Mouse (Mus musculus) megakaryocyte, adult 5-6 weeks (primary cell): ENCODE measurements at regions not wholly inside any gene's neighbourhood (a gene's known extent, or its start where the extent isn't known, plus 50 kb on each side); places are given as distances from the start of the nearest gene placed in this dataset.

Experiments used
- ATAC-seq: 2 replicates; pipeline ENCODE4 v1.8.0; 2016; ENCODE audit warnings: mild to moderate bottlenecking, inconsistent platforms; ENCODE audit not compliant: poor library complexity, severe bottlenecking

GRCm38 (mm10) chr13:5757963-5758362 lies 103.3 kb upstream of the Klf6 start:
- ATAC-seq: no peak

- no peak for ATAC-seq
These were observed 101.3 kb upstream of the Klf6 start for GRCm38 (mm10) chr13:5760030-5760429.

- ATAC-seq: no peak
These were observed 94.9 kb upstream of the Klf6 start for GRCm38 (mm10) chr13:5766394-5766793.

GRCm38 (mm10) chr13:5767202-5767601 lies 94.1 kb upstream of the Klf6 start:
- ATAC-seq: no peak

- no peak for ATAC-seq
These were observed 92.6 kb upstream of the Klf6 start for GRCm38 (mm10) chr13:5768699-5769098.

GRCm38 (mm10) chr13:5769283-5770260 lies 91.7 kb upstream of the Klf6 start:
- ATAC-seq: peak; percentile 76

- ATAC-seq: no peak
These were observed 87.5 kb upstream of the Klf6 start for GRCm38 (mm10) chr13:5773811-5774210.

- peak; percentile 73 for ATAC-seq
These were observed 82.7 kb upstream of the Klf6 start for GRCm38 (mm10) chr13:5778443-5779171.

GRCm38 (mm10) chr13:5779410-5779809 lies 81.9 kb upstream of the Klf6 start:
- ATAC-seq: peak; percentile 68

- ATAC-seq: no peak
These were observed 78.7 kb upstream of the Klf6 start for GRCm38 (mm10) chr13:5782540-5782939.

GRCm38 (mm10) chr13:5787114-5787513 lies 74.2 kb upstream of the Klf6 start:
- no peak for ATAC-seq

GRCm38 (mm10) chr13:5789302-5789701 lies 72.0 kb upstream of the Klf6 start:
- ATAC-seq: no peak

GRCm38 (mm10) chr13:5802079-5802478 lies 59.2 kb upstream of the Klf6 start:
- ATAC-seq: peak; percentile 34

- peak; percentile 60 for ATAC-seq
These were observed 58.5 kb upstream of the Klf6 start for GRCm38 (mm10) chr13:5802826-5803225.

GRCm38 (mm10) chr13:5803540-5804380 lies 57.5 kb upstream of the Klf6 start:
- peak; percentile 57 for ATAC-seq

GRCm38 (mm10) chr13:5804381-5804941 lies 56.8 kb upstream of the Klf6 start:
- ATAC-seq: peak; percentile 45

- no peak for ATAC-seq
These were observed 52.9 kb upstream of the Klf6 start for GRCm38 (mm10) chr13:5808380-5808779.
